24 mouse cellular contexts compared by ENCODE assay signal in genomic region chr10:26063071-26063470, GRCm38 (mm10). TPM values are rescaled to one million over a fixed set of nuclear protein-coding genes. Genes with fewer than 3 reads are reported as not detected.
"Had no signal": no experiment of that assay in that cellular context is flagged by ENCODE, and none has a peak within 500 bp of the region (broad histone marks: within the 10 kb centered on the region; RNA-seq: fewer than 3 reads in every experiment).

No protein-coding gene starts in this region.

- H3K4me3 ChIP-seq: limb, embryonic 12.5 days; limb, embryonic 15.5 days; liver, embryonic 12.5 days; liver, embryonic 15.5 days; lung, embryonic 15.5 days; neural tube, embryonic 12.5 days; stomach, embryonic 15.5 days had no signal

- H3K9ac ChIP-seq: limb, embryonic 12.5 days; limb, embryonic 15.5 days; liver, embryonic 12.5 days; liver, embryonic 15.5 days; lung, embryonic 15.5 days; neural tube, embryonic 12.5 days; stomach, embryonic 15.5 days had no signal

- H3K4me2 ChIP-seq: limb, embryonic 12.5 days; limb, embryonic 15.5 days; liver, embryonic 12.5 days; liver, embryonic 15.5 days; lung, embryonic 15.5 days; midbrain, embryonic 11.5 days; neural tube, embryonic 12.5 days; stomach, embryonic 15.5 days had no signal

- H3K27ac ChIP-seq: limb, embryonic 12.5 days; limb, embryonic 15.5 days; liver, embryonic 12.5 days; liver, embryonic 15.5 days; lung, embryonic 15.5 days; neural tube, embryonic 12.5 days; stomach, embryonic 15.5 days had no signal

- H3K9me3 ChIP-seq: limb, embryonic 12.5 days; limb, embryonic 15.5 days; liver, embryonic 12.5 days; liver, embryonic 15.5 days; lung, embryonic 15.5 days; stomach, embryonic 15.5 days had no signal

- H3K4me1 ChIP-seq: limb, embryonic 12.5 days; limb, embryonic 15.5 days; liver, embryonic 12.5 days; liver, embryonic 15.5 days; lung, embryonic 15.5 days; neural tube, embryonic 12.5 days; stomach, embryonic 15.5 days had no signal

- H3K27me3 ChIP-seq: limb, embryonic 12.5 days; limb, embryonic 15.5 days; liver, embryonic 12.5 days; liver, embryonic 15.5 days; lung, embryonic 15.5 days; neural tube, embryonic 12.5 days; stomach, embryonic 15.5 days had no signal

- H3K36me3 ChIP-seq: limb, embryonic 15.5 days; liver, embryonic 12.5 days; liver, embryonic 15.5 days; lung, embryonic 15.5 days had no signal

- DNase-seq: kidney, adult 9 months; kidney, postnatal 14 days; kidney, postnatal 4 days; left cerebral cortex, postnatal 4 days; lung, adult 18-20 months; lung, postnatal 10 days; lung, postnatal 4 days; midbrain, embryonic 14.5 days; retina, postnatal 1 day; right cerebral cortex, postnatal 25 days; spleen, adult 18-20 months; thymus, postnatal 36 days had no signal

- ATAC-seq: liver, embryonic 12.5 days had no signal

RNA-seq across cellular contexts. Expression of gene Gm9767, which starts 15.0 kb away (rescaled TPM):
- total RNA-seq: megakaryocyte progenitor cell, adult 5-6 weeks; megakaryocyte-erythroid progenitor cell, adult 5-6 weeks; neutrophil, adult 5-6 weeks had no signal
- polyA plus RNA-seq: kidney, embryonic 16.5 days; liver, embryonic 12.5 days; liver, embryonic 15.5 days; lung, embryonic 15.5 days had no signal

RNA-seq across cellular contexts. Expression of gene Tmem200a, which starts 15.8 kb away (rescaled TPM):
- total RNA-seq: megakaryocyte progenitor cell, adult 5-6 weeks; megakaryocyte-erythroid progenitor cell, adult 5-6 weeks; neutrophil, adult 5-6 weeks had no signal
